Mouse (Mus musculus) kidney, adult 2 months (tissue): Measurements from ENCODE around the gene Atxn1.

Experiments
- CTCF ChIP-seq: fragments of 200-500 bp; conservative IDR thresholded peaks from 2 replicates; pipeline ENCODE4 v1.5.1; 2011; ENCODE audit warnings: low read depth, mild to moderate bottlenecking, control low read depth, low read length, moderate library complexity, mixed read lengths; ENCODE audit not compliant: insufficient read depth, insufficient read length
- POLR2A ChIP-seq: fragments of 200-500 bp; IDR thresholded peaks from one replicate; pipeline ENCODE4 v1.6.1; 2011; ENCODE audit warnings: low read depth, low read length, control low read depth

DNA sequence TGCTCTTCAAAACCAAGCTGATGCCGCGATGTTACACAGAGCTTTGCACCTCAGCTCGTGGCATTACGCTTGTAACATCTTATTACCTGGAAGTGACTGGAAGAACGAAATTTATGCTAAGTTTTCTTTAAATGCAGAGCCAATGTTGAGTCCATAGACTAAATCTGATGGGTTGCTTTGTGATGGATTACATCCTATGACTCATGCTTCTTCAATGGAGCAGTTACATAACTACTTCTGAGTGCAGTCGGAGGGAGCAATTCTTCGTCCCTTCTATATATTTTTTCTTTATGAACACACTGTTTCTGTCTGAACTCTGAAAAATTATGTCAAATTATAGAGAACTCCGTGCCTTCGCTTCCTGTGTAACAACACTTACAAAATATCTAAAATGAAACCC is 28.1 kb upstream of the Atxn1 start:
- TF ChIP-seq POLR2A: no peak
- no peak for TF ChIP-seq CTCF
